Mouse (Mus musculus) kidney, adult 2 months (tissue): ENCODE data around the gene Pdcd4. TPM values are rescaled to one million over a fixed set of nuclear protein-coding genes. Genes with fewer than 3 reads are reported as not detected.
A peak's percentile ranks its signal among the peaks of the same experiment; 100 is the strongest.

Source experiments
- DNase-seq: peaks from one replicate; pipeline ENCODE4 v3.0.0; 2021
- H3K27ac ChIP-seq: fragments of 200-500 bp; 2 replicates; pipeline ENCODE4 v1.5.1; 2012; ENCODE audit warnings: low read depth, low read length, control low read depth, inconsistent platforms; ENCODE audit not compliant: insufficient read depth
- H3K27me3 ChIP-seq: fragments of 200-500 bp; replicated peaks from 2 replicates; pipeline ENCODE4 v1.6.1; 2012; ENCODE audit warnings: mild to moderate bottlenecking, moderate library complexity, low read length, inconsistent platforms; ENCODE audit not compliant: control insufficient read depth, insufficient read depth
- H3K36me3 ChIP-seq: fragments of 200-500 bp; 2 replicates; pipeline ENCODE4 v1.6.1; 2012; ENCODE audit warnings: mild to moderate bottlenecking, moderate library complexity, low read length, inconsistent platforms; ENCODE audit not compliant: control insufficient read depth, insufficient read depth
- H3K4me1 ChIP-seq: fragments of 200-500 bp; 2 replicates; pipeline ENCODE4 v1.6.1; 2011; ENCODE audit warnings: low read length; ENCODE audit not compliant: control insufficient read depth, insufficient read depth
- H3K4me3 ChIP-seq: fragments of 200-500 bp; 2 replicates; pipeline ENCODE4 v1.5.1; 2011; ENCODE audit warnings: mild to moderate bottlenecking, low read depth, low read length, control low read depth; ENCODE audit not compliant: insufficient read depth
- CTCF ChIP-seq: fragments of 200-500 bp; conservative IDR thresholded peaks from 2 replicates; pipeline ENCODE4 v1.5.1; 2011; ENCODE audit warnings: low read depth, mild to moderate bottlenecking, control low read depth, low read length, moderate library complexity, mixed read lengths; ENCODE audit not compliant: insufficient read depth, insufficient read length
- POLR2A ChIP-seq: fragments of 200-500 bp; IDR thresholded peaks from one replicate; pipeline ENCODE4 v1.6.1; 2011; ENCODE audit warnings: low read depth, low read length, control low read depth
- WGBS: fragments of 180-500 bp; shearing (Covaris S2); methylation state at CpG from one replicate; pipeline ENCODE4 v1.1.7; 2018; 5-methylcytosine and 5-hydroxymethylcytosine counted together
- polyA plus RNA-seq: library from polyadenylated mRNA; depleted of rRNA; stranded (reverse); fragments of >200 nt; gene quantifications from 2 replicates; pipeline ENCODE4 v1.2.3, GENCODE M21; 2012

The Pdcd4 gene
- polyA plus RNA-seq, 1 experiment: 10.3 TPM

DNA sequence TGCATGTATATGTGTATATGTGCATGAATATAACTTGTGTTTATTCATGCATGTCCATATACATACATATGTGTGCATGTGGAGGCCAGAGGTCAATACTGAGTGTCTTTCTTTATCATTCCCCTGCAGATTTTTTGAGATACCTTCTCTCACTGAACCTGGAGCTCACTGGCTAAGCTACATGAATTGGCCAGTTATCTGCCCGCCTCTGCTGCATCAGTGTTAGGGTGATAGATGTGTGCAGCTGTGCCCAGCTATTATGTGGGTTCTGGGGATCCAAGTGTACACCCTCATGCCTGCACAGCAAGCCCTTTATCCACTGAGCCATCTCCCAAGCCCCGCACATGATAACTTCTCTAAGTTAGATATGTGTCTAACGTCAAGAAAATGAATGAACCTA lies 4.2 kb upstream of the Pdcd4 start:
- DNase-seq: no peak
- no peaks in the 10 kb centered on the region for H3K36me3 ChIP-seq
- H3K4me1 ChIP-seq: no peaks in the 10 kb centered on the region
- 89% methylated on average over 3 of the region's 3 CpGs for WGBS
- TF ChIP-seq POLR2A (no peak), CTCF (no peak)
- no peaks in the 10 kb centered on the region for H3K27me3 ChIP-seq
- no peak overlapping the region for H3K27ac ChIP-seq
- no peak overlapping the region for H3K4me3 ChIP-seq

GRCm38 (mm10) chr19:53888331-53888730 lies 3.7 kb upstream of the Pdcd4 start:
- TF ChIP-seq POLR2A (no peak), CTCF (no peak)
- no peaks in the 10 kb centered on the region for H3K4me1 ChIP-seq
- 79% methylated on average over 9 of the region's 9 CpGs for WGBS
- no peak overlapping the region for H3K4me3 ChIP-seq
- no peaks in the 10 kb centered on the region for H3K27me3 ChIP-seq
- no peaks in the 10 kb centered on the region for H3K36me3 ChIP-seq
- no peak for DNase-seq
- no peak overlapping the region for H3K27ac ChIP-seq

DNA sequence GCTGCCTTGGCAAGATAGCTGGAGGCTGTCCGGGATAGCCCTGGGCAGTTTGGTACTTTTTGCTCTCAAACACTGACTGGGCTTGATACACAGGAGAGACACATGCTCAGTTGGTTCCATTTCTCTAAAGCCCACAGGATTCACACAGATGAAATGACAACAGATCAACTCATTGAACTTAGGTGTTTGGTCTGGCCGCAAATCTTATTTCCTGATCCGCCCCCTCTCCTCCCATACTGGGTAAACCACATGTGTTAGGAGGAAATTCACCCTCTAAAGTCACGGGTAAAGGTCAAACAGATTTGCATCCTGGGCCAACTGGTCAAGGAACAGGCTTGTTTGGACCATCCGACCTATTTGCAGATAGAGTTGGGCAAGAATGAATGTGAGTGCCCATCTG lies 2.5 kb upstream of the Pdcd4 start:
- DNase-seq: no peak
- H3K27ac ChIP-seq: no peak overlapping the region
- no peaks in the 10 kb centered on the region for H3K27me3 ChIP-seq
- H3K4me3 ChIP-seq: no peak overlapping the region
- WGBS: 60% methylated on average over 5 of the region's 5 CpGs
- TF ChIP-seq CTCF (no peak), POLR2A (no peak)
- H3K36me3 ChIP-seq: no peaks in the 10 kb centered on the region
- H3K4me1 ChIP-seq: no peaks in the 10 kb centered on the region

GRCm38 (mm10) chr19:53890274-53890673 lies 1.8 kb upstream of the Pdcd4 start:
- DNase-seq: no peak
- H3K4me3 ChIP-seq: no peak overlapping the region
- WGBS: 76% methylated on average over 5 of the region's 5 CpGs
- H3K36me3 ChIP-seq: no peaks in the 10 kb centered on the region
- no peaks in the 10 kb centered on the region for H3K4me1 ChIP-seq
- no peak for TF ChIP-seq CTCF
- H3K27me3 ChIP-seq: no peaks in the 10 kb centered on the region
- no peak overlapping the region for H3K27ac ChIP-seq

- H3K4me3 ChIP-seq: no peak overlapping the region
- DNase-seq: peak; percentile 34
- H3K27me3 ChIP-seq: no peaks in the 10 kb centered on the region
- no peaks in the 10 kb centered on the region for H3K36me3 ChIP-seq
- 73% methylated on average over 5 of the region's 5 CpGs for WGBS
- no peaks in the 10 kb centered on the region for H3K4me1 ChIP-seq
- TF ChIP-seq CTCF (no peak), POLR2A (no peak)
- no peak overlapping the region for H3K27ac ChIP-seq
Measured at GRCm38 (mm10) chr19:53890781-53891251, 1.2 kb upstream of the Pdcd4 start.

- Histone ChIP-seq H3K27me3 (no peaks in the 10 kb centered on the region), H3K4me1 (no peaks in the 10 kb centered on the region), H3K27ac (no peak overlapping the region), H3K36me3 (no peaks in the 10 kb centered on the region), H3K4me3 (no peak overlapping the region)
- TF ChIP-seq POLR2A (no peak), CTCF (no peak)
- 95% methylated on average over 2 of the region's 2 CpGs for WGBS
- DNase-seq: no peak
Measured at GRCm38 (mm10) chr19:53891569-53891968, 462 bp upstream of the Pdcd4 start.

GRCm38 (mm10) chr19:53892838-53893359 lies 868 bp downstream of the Pdcd4 start:
- Histone ChIP-seq H3K27me3 (no peaks in the 10 kb centered on the region), H3K27ac (no peak overlapping the region), H3K36me3 (no peaks in the 10 kb centered on the region), H3K4me1 (no peaks in the 10 kb centered on the region), H3K4me3 (no peak overlapping the region)
- TF ChIP-seq CTCF: no peak
- no peak for TF ChIP-seq POLR2A
- DNase-seq: no peak
- 72% methylated on average over 9 of the region's 9 CpGs for WGBS
